Mouse (Mus musculus) embryonic fibroblast, embryonic 13.5 days (primary cell): ENCODE measurements around the gene Sec23ip.

Source experiments
- CTCF ChIP-seq: IDR thresholded peaks from 2 replicates; pipeline ENCODE4 v1.5.1; 2011; ENCODE audit warnings: mild to moderate bottlenecking, control low read depth, low read length, moderate library complexity, borderline replicate concordance; ENCODE audit not compliant: insufficient read depth
- POLR2A ChIP-seq: IDR thresholded peaks from 2 replicates; pipeline ENCODE4 v1.6.1; 2011; ENCODE audit warnings: low read depth, mild to moderate bottlenecking, control low read depth, low read length, moderate library complexity

DNA sequence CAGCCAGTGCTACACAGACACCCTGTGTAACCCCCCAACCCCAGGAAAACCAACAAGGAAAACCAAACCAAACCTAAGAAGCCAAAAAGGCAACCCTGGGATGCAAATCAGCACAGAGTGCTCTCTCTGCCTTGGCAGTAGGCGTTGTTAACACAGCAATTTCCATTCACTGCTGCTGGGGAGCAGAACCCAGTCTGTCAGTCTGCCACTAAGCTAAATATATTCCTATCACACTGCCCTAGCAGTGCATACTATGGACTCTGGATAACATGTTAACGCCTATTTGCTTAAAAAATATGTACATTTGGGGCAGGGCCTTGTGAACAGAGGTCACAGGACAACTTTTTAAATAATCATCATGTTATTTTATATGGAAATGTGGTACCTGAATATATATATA lies 13.2 kb upstream of the Sec23ip start:
- TF ChIP-seq POLR2A: no peak
- no peak for TF ChIP-seq CTCF
